Mouse (Mus musculus): ENCODE data around the gene Mxi1.

- TF ChIP-seq GATA1 (IDR thresholded peaks at IDR 0.05; ENCODE audit: low read length) (no peak), TAL1 (IDR thresholded peaks at IDR 0.05; ENCODE audit: low read length) (no peak)
These were observed 19.1 kb downstream of the Mxi1 start for GRCm38 (mm10) chr19:53329221-53329991.

Measured in erythroblast, embryonic 14.5 days (primary cell).